Mouse (Mus musculus): Measurements from ENCODE around the gene Lig3. TPM values are rescaled to one million over a fixed set of nuclear protein-coding genes. Genes with fewer than 3 reads are reported as not detected.

The Lig3 gene
- polyA plus RNA-seq, 1 experiment from 2014 or later, result 31.4 TPM

GRCm38 (mm10) chr11:82852540-82852939 is 71.6 kb downstream of the Lig3 start:
- Histone ChIP-seq H3K4me1 (peaks cover 45% of the 10 kb centered on the region), H3K27ac (no peak overlapping the region), H3K27me3 (0 out of 2 replicates have a peak, but pooled peaks cover 2% of the 10 kb centered on the region), H3K4me3 (no peak overlapping the region), H3K9me3 (replicated peaks) (no peaks in the 10 kb centered on the region), H3K4me2 (no peak overlapping the region), H3K9ac (no peak overlapping the region), H3K36me3 (ENCODE audit: poor library complexity, severe bottlenecking) (no peaks in the 10 kb centered on the region)
- ATAC-seq, result no peak
- 86% methylated on average over 10 of the region's 10 CpGs for WGBS

DNA sequence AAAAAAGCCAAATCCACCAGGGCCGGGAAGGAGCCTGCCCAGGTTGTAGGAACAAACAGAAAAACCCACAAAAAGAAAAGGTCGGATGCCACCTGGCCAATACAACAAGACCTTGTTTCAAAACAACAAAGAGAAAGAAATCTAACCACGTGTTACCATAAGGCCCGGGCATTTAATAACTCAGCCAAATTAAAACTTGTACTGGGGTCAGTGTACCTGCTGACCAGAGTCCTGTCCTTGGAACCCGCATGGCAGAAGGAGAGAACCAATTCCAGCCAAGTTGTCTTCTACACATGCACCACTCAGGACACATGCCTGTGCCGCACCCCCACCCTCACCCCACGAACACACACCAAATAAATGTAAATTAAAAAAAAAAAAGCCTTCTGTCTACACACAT is 72.0 kb downstream of the Lig3 start:
- whole genome bisulfite sequencing, result 90% methylated on average over 7 of the region's 7 CpGs
- ATAC-seq, result no peak
- H3K27me3 ChIP-seq, result 0 out of 2 replicates have a peak, but pooled peaks cover 2% of the 10 kb centered on the region

More for the DNA sequence above, 72.0 kb downstream of the Lig3 start:
- Histone ChIP-seq H3K4me2 (no peak overlapping the region), H3K9ac (no peak overlapping the region), H3K9me3 (replicated peaks) (no peaks in the 10 kb centered on the region), H3K4me3 (no peak overlapping the region), H3K4me1 (peaks cover 41% of the 10 kb centered on the region), H3K27ac (no peak overlapping the region), H3K36me3 (ENCODE audit: poor library complexity, severe bottlenecking) (no peaks in the 10 kb centered on the region)

Other genes with a start within 250 kb of the Lig3 start
- 0.18 and 0.42 TPM in 2 replicates for gene Cct6b, start 16.8 kb upstream of the Lig3 start, polyA plus RNA-seq (2015; fragmentation: Nextera tagmentation; extraction: Ambion mirVana)
- gene Zfp830, start 16.8 kb upstream of the Lig3 start, polyA plus RNA-seq (2015; fragmentation: Nextera tagmentation; extraction: Ambion mirVana), result 34.8 and 38.1 TPM in 2 replicates
- 14.4 and 15.1 TPM in 2 replicates for gene Rffl, start 90.1 kb downstream of the Lig3 start, polyA plus RNA-seq (2015; fragmentation: Nextera tagmentation; extraction: Ambion mirVana)
- 10.9 and 12.8 TPM in 2 replicates for gene Rad51d, start 109.5 kb downstream of the Lig3 start, polyA plus RNA-seq (2015; fragmentation: Nextera tagmentation; extraction: Ambion mirVana)
- 0.22 and 0.42 TPM in 2 replicates for gene Fndc8, start 111.0 kb downstream of the Lig3 start, polyA plus RNA-seq (2015; fragmentation: Nextera tagmentation; extraction: Ambion mirVana)
- gene Nle1, start 127.3 kb downstream of the Lig3 start, polyA plus RNA-seq (2015; fragmentation: Nextera tagmentation; extraction: Ambion mirVana), result 28.1 and 35.9 TPM in 2 replicates
- gene Unc45b, start 129.4 kb downstream of the Lig3 start, polyA plus RNA-seq (2015; fragmentation: Nextera tagmentation; extraction: Ambion mirVana), result 0.25 and 0.40 TPM in 2 replicates
- 0.18 and 0.30 TPM in 2 replicates for gene Slfn5, start 170.2 kb downstream of the Lig3 start, polyA plus RNA-seq (2015; fragmentation: Nextera tagmentation; extraction: Ambion mirVana)
- gene Slfn9, start 210.7 kb downstream of the Lig3 start, polyA plus RNA-seq (2015; fragmentation: Nextera tagmentation; extraction: Ambion mirVana), result 9.3 and 10.2 TPM in 2 replicates
- gene Slfn8, start 239.7 kb downstream of the Lig3 start, polyA plus RNA-seq (2015; fragmentation: Nextera tagmentation; extraction: Ambion mirVana), result 0.09 and 0.17 TPM in 2 replicates

Data from forebrain, embryonic 13.5 days (tissue).